Mouse (Mus musculus): ENCODE data around the gene Fis1.
"Not testable (repeated sequence)": the region's sequence is repeated elsewhere in the genome, so short reads cannot be mapped to it uniquely, and the experiment has no call there.

GRCm38 (mm10) chr5:136949551-136950336 is 3.3 kb upstream of the Fis1 start:
- TF ChIP-seq CTCF (IDR thresholded peaks at IDR 0.05; ENCODE audit: insufficient read depth, low read length); POLR2A (IDR thresholded peaks at IDR 0.05; ENCODE audit: borderline replicate concordance, extremely low read depth, low read depth, low read length): not testable (repeated sequence)
